Mouse (Mus musculus) heart, embryonic 10.5 days (tissue): ENCODE results near the gene Fam160a2. TPM values are rescaled to one million over a fixed set of nuclear protein-coding genes. Genes with fewer than 3 reads are reported as not detected.
"Not testable (repeated sequence)": the region's sequence is repeated elsewhere in the genome, so short reads cannot be mapped to it uniquely, and the experiment has no call there.

Experiments
- DNase-seq: peaks from one replicate; pipeline ENCODE4 v3.0.0-alpha.2; 2017; ENCODE audit warnings: low spot score
- H3K27ac ChIP-seq: fragments of 300-500 bp; sonication (generic); 2 replicates; pipeline ENCODE4 v1.5.1; 2016; ENCODE audit warnings: mild to moderate bottlenecking
- H3K27me3 ChIP-seq: fragments of 300-500 bp; sonication (generic); 2 replicates; pipeline ENCODE4 v1.6.1; 2016; ENCODE audit warnings: mild to moderate bottlenecking; ENCODE audit not compliant: poor library complexity, insufficient read depth, severe bottlenecking
- H3K36me3 ChIP-seq: fragments of 300-500 bp; sonication (generic); 2 replicates; pipeline ENCODE4 v1.6.1; 2016; ENCODE audit warnings: mild to moderate bottlenecking, moderate library complexity
- H3K4me1 ChIP-seq: fragments of 300-500 bp; sonication (generic); 2 replicates; pipeline ENCODE4 v1.6.1; 2016; ENCODE audit warnings: mild to moderate bottlenecking
- H3K4me3 ChIP-seq: fragments of 300-500 bp; sonication (generic); 2 replicates; pipeline ENCODE4 v1.5.1; 2016; ENCODE audit warnings: mild to moderate bottlenecking, moderate library complexity
- H3K9me3 ChIP-seq: fragments of 300-500 bp; sonication (generic); 2 replicates; pipeline ENCODE4 v1.6.1; 2016; ENCODE audit warnings: mild to moderate bottlenecking, moderate library complexity
- WGBS: fragments of 180-500 bp; shearing (Covaris S2); methylation state at CpG from one replicate; pipeline ENCODE4 v1.1.7; 2016; 5-methylcytosine and 5-hydroxymethylcytosine counted together
- polyA plus RNA-seq: library from polyadenylated mRNA; unstranded; fragments of >200 nt; fragmentation: Nextera tagmentation; extraction: Ambion mirVana; gene quantifications from 2 replicates; pipeline ENCODE4 v1.2.1, GENCODE M21; 2016

Gene Fam160a2
- polyA plus RNA-seq, 1 experiment from 2014 or later = 44.4 TPM

- no peaks in the 10 kb centered on the region for H3K27me3 ChIP-seq
- DNase-seq = no peak
- no peaks in the 10 kb centered on the region for H3K4me1 ChIP-seq
- H3K4me3 ChIP-seq = no peak within 1 kb of the TSS
- no peaks in the 10 kb centered on the region for H3K9me3 ChIP-seq
- H3K36me3 ChIP-seq = peaks cover 43% of the 10 kb centered on the region
- 68% methylated on average over 1 of the region's 1 CpGs for WGBS
- no peak within 1 kb of the TSS for H3K27ac ChIP-seq
These were observed 25.0 kb downstream of the Fam160a2 start, which contains the start of gene Gm5901 for GRCm38 (mm10) chr7:105374866-105375265. Gene Gm5901 (plus strand): TSS chr7:105375038.

GRCm38 (mm10) chr7:105373976-105374375 lies 25.9 kb downstream of the Fam160a2 start:
- H3K4me3 ChIP-seq = no peak overlapping the region
- H3K27ac ChIP-seq = no peak overlapping the region
- no peak for DNase-seq
- peaks cover 34% of the 10 kb centered on the region for H3K36me3 ChIP-seq
- 96% methylated on average over 3 of the region's 3 CpGs for WGBS
- H3K9me3 ChIP-seq = no peaks in the 10 kb centered on the region
- H3K27me3 ChIP-seq = no peaks in the 10 kb centered on the region
- no peaks in the 10 kb centered on the region for H3K4me1 ChIP-seq

- no peak for DNase-seq
- Histone ChIP-seq H3K4me1 (no peaks in the 10 kb centered on the region), H3K27ac (no peak overlapping the region), H3K4me3 (no peak overlapping the region), H3K9me3 (no peaks in the 10 kb centered on the region), H3K27me3 (no peaks in the 10 kb centered on the region), H3K36me3 (peaks cover 29% of the 10 kb centered on the region)
- WGBS = 61% methylated on average over 4 of the region's 4 CpGs
These were observed 26.3 kb downstream of the Fam160a2 start for GRCm38 (mm10) chr7:105373509-105373908.

- DNase-seq = no peak
- no peaks in the 10 kb centered on the region for H3K27me3 ChIP-seq
- H3K4me1 ChIP-seq = no peaks in the 10 kb centered on the region
- 92% methylated on average over 1 of the region's 1 CpGs for WGBS
- no peak overlapping the region for H3K27ac ChIP-seq
- no peaks in the 10 kb centered on the region for H3K9me3 ChIP-seq
- H3K36me3 ChIP-seq = peaks cover 23% of the 10 kb centered on the region
- no peak overlapping the region for H3K4me3 ChIP-seq
These were observed 26.9 kb downstream of the Fam160a2 start for GRCm38 (mm10) chr7:105372912-105373311.

- no peak overlapping the region for H3K27ac ChIP-seq
- H3K9me3 ChIP-seq = no peaks in the 10 kb centered on the region
- no peak overlapping the region for H3K4me3 ChIP-seq
- H3K27me3 ChIP-seq = no peaks in the 10 kb centered on the region
- WGBS = 82% methylated on average over 4 of the region's 4 CpGs
- no peaks in the 10 kb centered on the region for H3K4me1 ChIP-seq
- no peak for DNase-seq
- peaks cover 2% of the 10 kb centered on the region; the same call in 1 of the 2 replicates for H3K36me3 ChIP-seq
These were observed 31.3 kb downstream of the Fam160a2 start for GRCm38 (mm10) chr7:105368521-105368920.

GRCm38 (mm10) chr7:105367930-105368329 lies 31.9 kb downstream of the Fam160a2 start, which contains the start of gene Olfr692:
Gene Olfr692 (plus strand): TSS chr7:105368230.
- no peak for DNase-seq
- Histone ChIP-seq H3K4me1 (no peaks in the 10 kb centered on the region), H3K27me3 (no peaks in the 10 kb centered on the region), H3K36me3 (peaks cover 2% of the 10 kb centered on the region; the same call in 1 of the 2 replicates), H3K27ac (no peak within 1 kb of the TSS), H3K9me3 (no peaks in the 10 kb centered on the region), H3K4me3 (no peak within 1 kb of the TSS)
- 93% methylated on average over 1 of the region's 1 CpGs for WGBS

GRCm38 (mm10) chr7:105367268-105367667 lies 32.6 kb downstream of the Fam160a2 start:
- H3K9me3 ChIP-seq = no peaks in the 10 kb centered on the region
- no peaks in the 10 kb centered on the region for H3K4me1 ChIP-seq
- DNase-seq = no peak
- H3K4me3 ChIP-seq = no peak overlapping the region
- peaks cover 2% of the 10 kb centered on the region; the same call in 1 of the 2 replicates for H3K36me3 ChIP-seq
- WGBS = 79% methylated on average over 5 of the region's 5 CpGs
- no peaks in the 10 kb centered on the region for H3K27me3 ChIP-seq
- no peak overlapping the region for H3K27ac ChIP-seq

GRCm38 (mm10) chr7:105361713-105362112 lies 38.1 kb downstream of the Fam160a2 start:
- H3K9me3 ChIP-seq = no peaks in the 10 kb centered on the region
- 76% methylated on average over 2 of the region's 2 CpGs for WGBS
- no peak overlapping the region for H3K27ac ChIP-seq
- no peaks in the 10 kb centered on the region for H3K27me3 ChIP-seq
- no peaks in the 10 kb centered on the region for H3K36me3 ChIP-seq
- H3K4me3 ChIP-seq = no peak overlapping the region
- DNase-seq = no peak
- H3K4me1 ChIP-seq = no peaks in the 10 kb centered on the region

- H3K27ac ChIP-seq, H3K36me3 ChIP-seq, H3K27me3 ChIP-seq, H3K4me3 ChIP-seq, DNase-seq, H3K4me1 ChIP-seq, H3K9me3 ChIP-seq: not testable (repeated sequence)
- WGBS = 96% methylated on average over 1 of the region's 2 CpGs
These were observed 43.4 kb downstream of the Fam160a2 start for GRCm38 (mm10) chr7:105356487-105356886.

- H3K9me3 ChIP-seq, DNase-seq, H3K4me1 ChIP-seq, H3K27me3 ChIP-seq, H3K27ac ChIP-seq, H3K4me3 ChIP-seq, H3K36me3 ChIP-seq: not testable (repeated sequence)
- no CpG with 5 or more reads among the region's 5 CpGs for WGBS
These were observed 43.8 kb downstream of the Fam160a2 start for GRCm38 (mm10) chr7:105356064-105356463.

- Histone ChIP-seq H3K4me1 (no peaks in the 10 kb centered on the region), H3K27me3 (no peaks in the 10 kb centered on the region), H3K36me3 (no peaks in the 10 kb centered on the region), H3K27ac (no peak overlapping the region), H3K4me3 (no peak overlapping the region), H3K9me3 (no peaks in the 10 kb centered on the region)
- 85% methylated on average over 2 of the region's 2 CpGs for WGBS
- DNase-seq = no peak
These were observed 57.1 kb downstream of the Fam160a2 start for GRCm38 (mm10) chr7:105342752-105343151.

- no peak for DNase-seq
- 47% methylated on average over 1 of the region's 1 CpGs for WGBS
- no peaks in the 10 kb centered on the region for H3K9me3 ChIP-seq
These were observed 57.7 kb downstream of the Fam160a2 start, which contains the start of gene Olfr691 for GRCm38 (mm10) chr7:105342170-105342569. Gene Olfr691 (minus strand): TSS chr7:105342270.

GRCm38 (mm10) chr7:105334004-105334403 lies 65.8 kb downstream of the Fam160a2 start, which contains the start of gene Olfr690:
Gene Olfr690 (minus strand): TSS chr7:105334104.
- Histone ChIP-seq H3K27ac (no peak within 1 kb of the TSS), H3K9me3 (no peaks in the 10 kb centered on the region), H3K27me3 (no peaks in the 10 kb centered on the region), H3K4me1 (no peaks in the 10 kb centered on the region), H3K36me3 (no peaks in the 10 kb centered on the region), H3K4me3 (no peak within 1 kb of the TSS)
- no peak for DNase-seq
- 89% methylated on average over 1 of the region's 1 CpGs for WGBS

More at GRCm38 (mm10) chr7:105342170-105342569, 57.7 kb downstream of the Fam160a2 start, which contains the start of gene Olfr691:
- no peaks in the 10 kb centered on the region for H3K27me3 ChIP-seq
- H3K36me3 ChIP-seq = no peaks in the 10 kb centered on the region
- no peaks in the 10 kb centered on the region for H3K4me1 ChIP-seq
- no peak within 1 kb of the TSS for H3K4me3 ChIP-seq
- no peak within 1 kb of the TSS for H3K27ac ChIP-seq

- Histone ChIP-seq H3K27me3 (no peaks in the 10 kb centered on the region), H3K36me3 (no peaks in the 10 kb centered on the region), H3K27ac (no peak overlapping the region), H3K4me3 (no peak overlapping the region), H3K9me3 (no peaks in the 10 kb centered on the region), H3K4me1 (no peaks in the 10 kb centered on the region)
- DNase-seq = no peak
- 68% methylated on average over 2 of the region's 2 CpGs for WGBS
These were observed 74.6 kb downstream of the Fam160a2 start for GRCm38 (mm10) chr7:105325302-105325701.
